Mouse (Mus musculus) A20 (cell line): ENCODE results near the gene Lypd5.
"Not testable (repeated sequence)": the region's sequence is repeated elsewhere in the genome, so short reads cannot be mapped to it uniquely, and the experiment has no call there.

ENCODE experiments used
- DNase-seq: peaks from one replicate; pipeline ENCODE4 v3.0.0-alpha.2; 2011; ENCODE audit warnings: low read depth, low spot score

Lypd5 gene

DNA sequence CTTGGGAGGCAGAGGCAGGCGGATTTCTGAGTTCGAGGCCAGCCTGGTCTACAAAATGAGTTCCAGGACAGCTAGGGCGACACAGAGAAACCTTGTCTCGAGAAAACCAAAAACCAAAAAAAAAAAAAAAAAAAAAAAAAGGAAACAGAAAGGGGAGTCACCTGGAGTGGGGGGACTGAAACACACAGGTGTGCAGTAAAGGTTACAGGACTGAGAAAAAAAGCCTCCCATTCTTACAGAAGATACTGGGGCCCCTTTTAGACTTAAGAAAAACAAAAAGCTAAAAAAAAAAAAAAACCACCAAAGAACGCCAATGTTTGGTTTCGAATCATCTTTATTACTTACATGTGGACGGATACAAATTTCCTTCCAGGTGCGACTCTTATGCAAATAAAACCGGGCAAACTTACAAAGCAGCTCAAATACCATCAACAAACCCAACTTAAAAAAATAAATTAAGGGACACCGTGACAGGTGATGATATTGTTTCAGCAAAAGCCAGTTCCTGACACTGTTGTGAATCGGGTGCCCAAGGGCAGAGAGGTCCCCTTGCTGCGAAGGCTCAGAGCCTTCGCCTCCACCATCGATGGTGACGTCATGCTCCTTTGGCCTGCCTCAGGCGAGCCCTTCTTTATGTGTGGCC, 33.9 kb downstream of the Lypd5 start:
- peak; percentile 90 for DNase-seq

DNA sequence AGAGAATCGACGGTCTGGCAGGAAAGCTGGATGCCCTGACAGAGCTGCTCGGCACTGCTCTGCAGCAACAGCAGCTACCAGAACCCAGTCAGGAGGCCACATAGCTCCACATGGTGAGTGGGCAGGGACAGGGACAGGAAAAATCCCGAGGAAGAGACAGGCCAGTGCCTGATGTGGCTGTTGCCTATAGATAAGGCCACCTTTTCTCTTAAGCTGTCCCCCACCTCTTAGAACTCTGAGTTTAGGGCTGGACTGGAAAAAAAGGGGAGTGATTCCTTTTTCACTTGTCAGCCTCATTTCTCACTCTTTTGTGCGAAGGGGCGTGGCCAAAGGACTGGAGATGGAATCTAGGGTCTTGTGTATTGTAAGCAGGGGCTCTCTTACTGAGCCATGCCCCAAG, 35.1 kb downstream of the Lypd5 start:
- no peak for DNase-seq

DNA sequence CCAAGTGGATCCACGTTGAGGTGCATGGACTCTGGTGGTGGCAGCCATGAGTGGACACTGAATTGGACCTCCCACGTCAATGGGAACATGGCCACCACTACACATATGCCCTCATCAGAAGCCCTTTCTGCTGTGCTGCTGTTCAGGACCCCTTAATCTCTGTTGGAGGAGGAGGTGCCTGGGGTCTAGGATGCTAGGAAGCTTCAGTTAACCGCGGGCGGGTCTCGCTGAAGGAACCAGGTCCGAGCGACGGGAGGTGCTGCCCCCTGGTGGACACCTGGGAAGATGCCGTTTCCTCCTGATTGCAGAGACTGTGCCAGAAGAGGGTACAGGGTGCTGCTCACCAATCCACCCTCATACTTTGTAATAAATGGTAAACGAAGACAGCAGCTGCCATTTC, 35.8 kb downstream of the Lypd5 start:
- peak; percentile 74 for DNase-seq

DNA sequence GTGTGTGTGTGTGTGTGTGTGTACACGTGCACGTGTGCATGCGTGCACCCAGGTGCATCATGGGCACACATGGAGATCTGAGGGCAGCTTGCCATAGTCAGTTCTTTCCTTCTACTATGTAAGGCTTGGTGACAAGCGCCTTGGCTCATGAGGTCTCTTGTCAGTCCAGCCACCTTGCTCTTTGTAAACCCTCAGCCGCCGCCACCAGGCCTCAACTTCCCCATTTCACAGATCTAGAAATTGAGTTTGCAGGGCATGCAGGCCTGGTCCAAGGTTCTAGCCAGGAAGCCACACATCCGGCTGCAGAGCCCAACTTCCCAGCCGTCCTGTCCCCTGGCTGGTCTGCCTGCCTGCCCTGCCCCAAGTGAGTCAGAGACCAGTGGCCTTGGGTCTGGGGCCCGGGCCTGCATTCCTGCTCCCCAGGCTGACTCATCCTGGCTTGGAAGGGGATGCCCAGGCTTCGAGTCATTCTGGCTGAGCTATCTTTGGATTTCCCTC, 38.1 kb downstream of the Lypd5 start:
- DNase-seq, result no peak

DNA sequence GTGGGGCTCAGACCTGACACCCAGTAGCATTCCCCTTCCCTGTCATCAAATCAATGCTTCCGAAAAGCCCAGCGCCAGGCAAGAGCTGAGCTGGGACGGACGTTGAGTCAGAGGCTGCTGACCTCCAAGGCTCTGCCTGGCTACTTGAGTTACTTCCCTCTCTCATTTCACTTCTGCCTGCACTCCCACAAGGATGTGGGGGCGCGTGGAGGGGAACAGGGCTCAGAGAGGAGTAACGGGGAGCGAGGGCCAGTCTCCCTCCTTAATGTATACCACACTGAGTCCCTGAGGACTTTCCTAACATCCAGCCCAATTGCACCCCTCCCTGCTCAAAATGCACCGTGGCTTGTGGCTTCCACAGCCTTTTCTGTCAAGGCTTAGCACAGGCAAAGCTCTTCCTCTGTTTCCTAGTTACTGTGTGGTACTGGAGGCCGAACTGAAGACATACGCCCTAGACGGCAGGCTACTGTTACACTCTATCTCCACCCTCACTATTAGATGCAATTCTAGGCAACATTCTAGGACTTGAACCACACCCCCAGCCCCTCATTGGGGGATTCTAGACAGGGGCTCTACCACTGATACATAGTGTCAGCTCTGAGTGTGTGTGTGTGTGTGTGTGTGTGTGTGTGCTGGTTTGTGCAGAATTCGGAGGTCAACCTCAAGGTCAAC, 40.7 kb downstream of the Lypd5 start:
- DNase-seq, result no peak

DNA sequence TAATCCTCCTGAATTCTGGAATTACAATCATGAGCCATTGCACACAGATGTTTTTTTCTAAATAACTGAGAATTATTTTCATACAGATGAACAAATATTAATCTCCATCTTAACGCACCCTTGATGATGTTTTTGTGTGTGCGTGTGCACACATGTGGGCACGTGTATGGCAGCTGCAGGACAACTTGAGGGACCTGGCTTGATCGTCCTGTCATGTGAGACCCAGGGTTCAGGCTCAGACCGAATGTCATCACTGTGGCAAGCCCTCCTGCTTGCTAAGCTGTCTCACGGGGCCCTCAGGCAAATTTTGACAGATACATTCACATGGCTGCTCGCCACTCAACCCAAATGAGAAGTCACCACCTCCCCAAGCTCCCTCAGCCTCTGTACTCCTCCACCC, 41.5 kb downstream of the Lypd5 start:
- DNase-seq, result no peak

DNA sequence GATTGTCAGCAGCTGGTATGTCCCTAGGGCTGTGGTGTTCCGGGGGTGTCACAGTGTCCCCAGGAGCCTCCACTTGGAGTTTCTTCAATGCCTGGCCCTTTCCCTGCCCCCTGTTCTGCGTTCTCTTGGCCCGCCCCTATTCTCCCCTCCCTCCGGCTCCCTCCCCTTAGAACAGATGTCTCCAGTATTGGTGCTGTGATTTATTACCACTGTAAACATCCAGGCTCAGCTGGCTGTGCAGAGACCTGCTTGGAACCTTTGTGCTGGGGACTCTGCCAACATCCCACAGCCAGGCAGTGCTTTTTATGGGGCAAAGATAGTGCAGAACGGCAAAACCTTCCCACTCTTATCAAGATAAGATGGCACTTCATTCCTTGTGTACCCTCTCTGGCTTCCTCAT, 42.1 kb downstream of the Lypd5 start:
- no peak for DNase-seq

GRCm38 (mm10) chr7:24391687-24392086, 42.7 kb downstream of the Lypd5 start:
- no peak for DNase-seq

DNA sequence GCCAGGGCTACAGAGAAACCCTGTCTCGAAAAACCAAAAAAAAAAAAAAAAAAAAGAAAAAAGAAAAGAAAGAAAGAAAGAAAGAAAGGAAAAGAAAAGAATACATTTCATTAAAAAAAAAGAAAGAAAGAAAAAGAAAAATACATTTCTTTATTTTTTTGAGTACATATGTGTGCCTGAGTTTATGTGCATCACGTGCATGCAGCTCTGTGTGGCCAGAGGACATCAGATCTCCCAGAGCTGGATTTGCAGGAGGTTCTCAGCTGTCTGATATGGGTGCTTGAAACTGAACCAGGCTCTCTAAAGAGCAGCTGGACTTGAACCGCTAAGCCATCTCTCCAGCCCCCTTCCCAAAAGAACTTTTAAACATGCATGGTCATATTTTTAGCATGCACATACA, 45.1 kb downstream of the Lypd5 start:
- DNase-seq, result no peak

- no peak for DNase-seq
Observed at GRCm38 (mm10) chr7:24394475-24395161, 45.6 kb downstream of the Lypd5 start.

GRCm38 (mm10) chr7:24396832-24397231, 47.8 kb downstream of the Lypd5 start:
- no peak for DNase-seq

DNA sequence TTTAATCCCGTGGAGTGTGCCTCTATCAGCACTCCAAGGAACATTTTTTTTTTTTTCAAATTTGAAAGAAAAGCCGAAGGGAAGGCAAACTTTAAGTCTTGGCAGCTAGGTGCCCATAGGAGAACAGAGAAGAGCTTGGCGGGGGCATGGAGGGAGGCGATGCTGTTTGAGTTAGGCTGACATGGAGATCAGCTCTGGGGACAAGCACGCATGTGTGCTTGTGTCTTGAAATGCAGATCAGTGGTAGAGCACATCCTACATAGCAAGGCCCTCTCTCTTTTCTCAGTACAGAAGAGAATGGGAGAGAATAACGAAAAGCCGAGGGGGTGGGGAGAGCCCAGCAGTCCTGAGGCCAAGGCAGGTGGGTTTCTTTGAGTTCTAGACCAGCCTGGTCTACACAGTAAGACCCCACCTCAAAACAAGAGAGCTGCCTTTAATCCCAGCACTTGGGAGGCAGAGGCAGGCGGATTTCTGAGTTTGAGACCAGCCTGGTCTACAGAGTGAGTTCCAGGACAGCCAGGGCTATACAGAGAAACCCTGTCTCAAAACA, 49.4 kb downstream of the Lypd5 start:
- DNase-seq, result no peak

GRCm38 (mm10) chr7:24399256-24400081, 50.5 kb downstream of the Lypd5 start, which contains the start of gene Smg9:
Gene Smg9 (plus strand): TSS chr7:24399619.
- DNase-seq, result peak; percentile 99

GRCm38 (mm10) chr7:24400082-24400452, 51.1 kb downstream of the Lypd5 start:
- no peak for DNase-seq

DNA sequence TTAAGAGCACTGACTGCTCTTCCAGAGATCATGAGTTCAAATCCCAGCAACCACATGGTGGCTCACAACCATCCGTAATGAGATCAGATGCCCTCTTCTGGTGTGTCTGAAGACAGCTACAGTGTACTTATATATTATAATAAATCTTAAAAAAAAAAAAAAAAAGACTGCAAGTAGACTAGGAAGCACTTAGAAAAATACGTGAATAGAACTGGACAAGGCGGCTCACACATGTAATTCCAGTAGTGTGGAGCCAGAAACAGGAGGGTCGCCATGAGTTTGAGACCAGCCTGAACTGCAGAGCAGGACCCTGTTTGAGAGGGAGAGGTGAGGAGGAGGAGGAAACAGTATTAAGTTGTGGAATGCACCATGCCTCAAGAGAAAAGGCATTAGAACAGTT, 51.5 kb downstream of the Lypd5 start:
- not testable (repeated sequence) for DNase-seq

GRCm38 (mm10) chr7:24402851-24403250, 53.9 kb downstream of the Lypd5 start:
- no peak for DNase-seq
